Mouse (Mus musculus): Measurements from ENCODE around the gene Tmem238. TPM values are rescaled to one million over a fixed set of nuclear protein-coding genes. Genes with fewer than 3 reads are reported as not detected.

The Tmem238 gene
- polyA plus RNA-seq (2017; shearing (Covaris generic)) = 0.45 TPM

DNA sequence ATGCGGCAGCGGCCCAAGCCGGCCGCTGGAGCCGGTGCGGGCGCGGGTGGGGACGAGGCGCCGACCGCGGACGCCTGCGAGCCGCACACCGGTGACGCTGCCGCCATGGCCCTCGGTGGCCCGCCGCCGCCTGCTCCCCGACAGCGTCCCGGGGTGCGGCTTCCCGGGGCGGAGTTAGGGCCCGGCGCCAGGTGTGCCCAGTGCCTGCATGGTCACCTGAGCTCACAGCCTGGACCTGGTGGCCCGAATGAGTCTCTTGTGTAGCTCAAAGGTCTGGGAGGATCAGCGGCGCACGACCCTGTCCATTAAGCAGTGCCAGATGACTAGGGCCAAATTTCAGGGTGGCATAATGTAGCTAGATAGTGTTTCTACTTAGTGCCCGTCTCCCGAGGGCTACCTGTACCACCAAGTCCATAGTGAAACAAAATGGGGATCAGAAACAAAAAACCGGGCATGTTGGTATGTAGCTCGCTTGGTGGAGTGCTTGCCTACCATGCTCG is at the start of gene Tmem238:
Gene Tmem238 (minus strand): TSS at position 221 of the 500 bp plus-strand sequence.

DNA sequence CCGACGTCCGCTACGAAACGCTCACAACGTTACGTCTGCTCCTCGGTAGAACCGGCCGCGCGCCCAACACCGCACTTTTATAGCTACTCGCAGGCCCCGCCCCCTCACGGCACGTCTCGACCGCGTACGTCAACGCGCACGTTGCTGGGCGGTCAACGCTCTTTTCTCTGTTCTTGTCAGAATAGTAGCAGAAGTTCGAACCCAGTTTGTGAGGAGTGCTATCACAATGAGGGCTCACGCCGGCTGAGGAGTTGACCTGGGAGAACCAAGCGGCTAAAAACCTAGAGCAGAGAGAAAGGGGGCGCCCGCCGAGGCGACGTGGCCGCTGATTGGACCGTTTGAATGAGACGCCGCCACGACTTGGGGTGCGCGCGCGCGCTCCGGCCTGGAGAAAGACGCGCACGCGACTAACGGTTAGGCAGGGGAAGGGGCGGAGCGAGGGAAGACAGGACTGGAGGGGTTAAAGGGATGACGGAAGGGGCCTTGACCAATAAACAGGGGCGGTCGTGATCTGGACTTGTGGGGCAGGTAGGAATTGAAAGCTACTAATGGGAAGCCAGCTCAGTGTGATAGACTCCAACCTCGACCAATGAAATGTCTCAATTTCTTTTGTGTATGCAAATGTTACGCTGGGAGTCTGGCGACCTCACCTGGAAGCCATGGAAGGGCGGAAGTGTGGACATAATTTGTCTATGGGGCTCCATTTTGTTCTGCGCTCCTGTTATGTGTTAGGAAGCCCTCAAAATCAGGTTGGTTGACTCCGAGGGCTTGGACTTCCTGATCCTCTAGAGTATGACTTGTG is 23.0 kb upstream of the Tmem238 start, which contains the start of gene Ube2s:
Gene Ube2s (minus strand): TSS at position 288 of the 802 bp plus-strand sequence.

GRCm38 (mm10) chr7:4792278-4793212 is 3.1 kb upstream of the Tmem238 start, which contains the start of gene Rpl28:
TSS of gene Rpl28 (plus strand) at chr7:4792874.

DNA sequence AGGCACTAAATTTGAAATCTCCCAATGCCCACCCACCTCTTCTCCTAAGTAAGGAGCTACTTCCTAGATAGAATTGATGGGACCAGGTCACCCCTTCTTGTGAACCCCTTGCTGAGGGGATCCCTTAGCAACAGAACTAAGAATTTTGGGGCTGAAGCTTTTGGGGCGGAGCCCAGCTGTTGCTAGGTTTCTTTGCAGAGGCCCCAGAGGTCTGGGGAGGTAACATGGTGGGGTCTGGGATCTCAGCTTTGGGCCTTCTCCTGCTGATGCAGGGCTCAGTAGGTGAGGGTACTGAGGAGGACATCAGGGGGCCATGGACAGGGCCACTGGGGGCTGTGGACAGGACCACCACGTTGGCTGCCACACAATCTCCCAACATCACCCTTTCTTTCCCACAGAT is 6.7 kb downstream of the Tmem238 start, which contains the start of the genes Il11 and Tmem190:
Gene Il11 (minus strand): TSS at position 101 of the 400 bp plus-strand sequence.
Gene Tmem190 (plus strand): TSS at position 179 of the 400 bp plus-strand sequence.

GRCm38 (mm10) chr7:4771202-4771601 is 18.3 kb downstream of the Tmem238 start, which contains the start of gene Fam71e2:
TSS of gene Fam71e2 (minus strand) at chr7:4771302.

DNA sequence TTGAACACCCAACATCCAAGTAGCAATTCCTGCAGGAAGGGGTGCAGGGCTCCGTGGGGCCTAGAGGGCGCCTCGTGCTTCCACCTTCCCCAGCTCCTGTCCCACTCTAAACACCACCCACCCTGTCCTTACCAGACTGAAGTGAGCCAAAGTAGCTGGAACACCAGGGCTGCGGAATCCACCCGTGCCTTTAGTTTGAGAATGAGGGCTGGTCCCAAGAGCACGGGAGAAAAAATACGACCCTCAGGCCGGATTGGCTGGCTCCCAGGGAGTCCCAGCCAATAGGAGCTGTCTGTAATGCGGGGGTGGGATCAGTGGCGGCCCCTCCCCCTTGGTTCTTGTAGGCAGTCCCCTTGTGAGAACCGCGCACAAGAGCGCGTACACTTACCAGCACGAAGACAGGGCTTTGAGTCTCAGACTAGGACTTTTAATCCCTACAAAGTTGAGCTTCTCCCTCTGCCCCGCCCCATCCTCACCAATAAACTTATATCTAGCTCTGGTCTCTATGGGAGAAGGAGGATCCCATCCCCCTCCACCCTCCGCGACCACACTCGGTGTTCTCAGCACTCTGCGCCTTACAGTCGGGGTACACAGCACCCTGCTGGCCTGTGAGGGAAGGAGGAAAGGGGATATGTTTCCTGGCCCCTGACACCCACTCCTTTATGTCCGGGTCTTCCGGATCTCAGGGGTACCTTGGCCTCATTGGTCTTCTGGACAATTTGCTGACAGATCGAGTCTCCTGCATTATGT is 36.5 kb downstream of the Tmem238 start, which contains the start of gene Cox6b2:
Gene Cox6b2 (minus strand): TSS at position 274 of the 750 bp plus-strand sequence.

GRCm38 (mm10) chr7:4739544-4740275 is 49.7 kb downstream of the Tmem238 start, which contains the start of gene Kmt5c:
TSS of gene Kmt5c (plus strand) at chr7:4740115.

Other genes with a start within 250 kb of the Tmem238 start
- gene Syt5, start 242.1 kb downstream of the Tmem238 start, polyA plus RNA-seq (2017; shearing (Covaris generic)) = 0.55 TPM
- not detected for gene Ptprh, start 185.6 kb downstream of the Tmem238 start, polyA plus RNA-seq (2017; shearing (Covaris generic))
- 4.2 TPM for gene Tmem86b, start 158.2 kb downstream of the Tmem238 start, polyA plus RNA-seq (2017; shearing (Covaris generic))
- gene Ppp6r1, start 130.6 kb downstream of the Tmem238 start, polyA plus RNA-seq (2017; shearing (Covaris generic)) = 33.7 TPM
- 79.2 TPM for gene Hspbp1, start 104.6 kb downstream of the Tmem238 start, polyA plus RNA-seq (2017; shearing (Covaris generic))
- gene Brsk1, start 99.1 kb downstream of the Tmem238 start, polyA plus RNA-seq (2017; shearing (Covaris generic)) = 0.59 TPM
- 0.13 TPM for gene Tmem150b, start 64.4 kb downstream of the Tmem238 start, polyA plus RNA-seq (2017; shearing (Covaris generic))
- 52.5 TPM for gene Kmt5c, start 49.5 kb downstream of the Tmem238 start, polyA plus RNA-seq (2017; shearing (Covaris generic))
- 3.0 TPM for gene Cox6b2, start 36.6 kb downstream of the Tmem238 start, polyA plus RNA-seq (2017; shearing (Covaris generic))
- gene Fam71e2, start 18.4 kb downstream of the Tmem238 start, polyA plus RNA-seq (2017; shearing (Covaris generic)) = not detected
- not detected for gene Il11, start 6.8 kb downstream of the Tmem238 start, polyA plus RNA-seq (2017; shearing (Covaris generic))
- gene Tmem190, start 6.7 kb downstream of the Tmem238 start, polyA plus RNA-seq (2017; shearing (Covaris generic)) = not detected
- gene Rpl28, start 3.2 kb upstream of the Tmem238 start, polyA plus RNA-seq (2017; shearing (Covaris generic)) = 275 TPM
- 111 TPM for gene Ube2s, start 22.9 kb upstream of the Tmem238 start, polyA plus RNA-seq (2017; shearing (Covaris generic))
- gene Shisa7, start 55.0 kb upstream of the Tmem238 start, polyA plus RNA-seq (2017; shearing (Covaris generic)) = not detected
- 46.1 TPM for gene Isoc2b, start 80.6 kb upstream of the Tmem238 start, polyA plus RNA-seq (2017; shearing (Covaris generic))
- 0.68 TPM for gene Isoc2a, start 87.5 kb upstream of the Tmem238 start, polyA plus RNA-seq (2017; shearing (Covaris generic))
- not detected for gene Gm36210, start 116.9 kb upstream of the Tmem238 start, polyA plus RNA-seq (2017; shearing (Covaris generic))
- gene Zfp628, start 125.6 kb upstream of the Tmem238 start, polyA plus RNA-seq (2017; shearing (Covaris generic)) = 0.94 TPM
- 1.9 TPM for gene Nat14, start 132.4 kb upstream of the Tmem238 start, polyA plus RNA-seq (2017; shearing (Covaris generic))
- not detected for gene Ssc5d, start 136.1 kb upstream of the Tmem238 start, polyA plus RNA-seq (2017; shearing (Covaris generic))
- gene Sbk2, start 174.8 kb upstream of the Tmem238 start, polyA plus RNA-seq (2017; shearing (Covaris generic)) = 0.17 TPM
- gene Sbk3, start 181.5 kb upstream of the Tmem238 start, polyA plus RNA-seq (2017; shearing (Covaris generic)) = not detected
- gene Zfp579, start 206.5 kb upstream of the Tmem238 start, polyA plus RNA-seq (2017; shearing (Covaris generic)) = 17.6 TPM
- gene Zfp524, start 224.8 kb upstream of the Tmem238 start, polyA plus RNA-seq (2017; shearing (Covaris generic)) = 36.2 TPM
- 45.0 TPM for gene Fiz1, start 225.0 kb upstream of the Tmem238 start, polyA plus RNA-seq (2017; shearing (Covaris generic))
- 10.5 TPM for gene Gm44973, start 225.8 kb upstream of the Tmem238 start, polyA plus RNA-seq (2017; shearing (Covaris generic))
- 12.2 TPM for gene Zfp865, start 230.7 kb upstream of the Tmem238 start, polyA plus RNA-seq (2017; shearing (Covaris generic))
- gene Ccdc106, start 230.9 kb upstream of the Tmem238 start, polyA plus RNA-seq (2017; shearing (Covaris generic)) = not detected
- gene 4632433K11Rik, start 244.5 kb upstream of the Tmem238 start, polyA plus RNA-seq (2017; shearing (Covaris generic)) = not detected
- gene Zfp784, start 248.8 kb upstream of the Tmem238 start, polyA plus RNA-seq (2017; shearing (Covaris generic)) = 4.6 TPM